ENCODE assay signal across 9 mouse cellular contexts in genomic region chr19:37877511-37878167, GRCm38 (mm10).
A peak's percentile ranks its signal among the peaks of the same experiment; 100 is the strongest.
DNase-seq lines count a peak whose midpoint lies in the region; ATAC-seq and TF ChIP-seq lines count a peak whose summit lies in the region.
"Had no signal": no experiment of that assay in that cellular context is flagged by ENCODE, and none has a peak within 500 bp of the region (broad histone marks: within the 10 kb centered on the region; RNA-seq: fewer than 3 reads in every experiment).

No protein-coding gene starts in this region.

- H3K4me2 ChIP-seq in lung, embryonic 14.5 days: 0 out of 2 replicates have a peak overlapping the region, but pooled peaks have one; percentile 5
- peak overlapping the region; percentile 40 for H3K4me2 ChIP-seq in hindbrain, embryonic 13.5 days
- H3K4me2 ChIP-seq in stomach, embryonic 15.5 days: peak overlapping the region; percentile 3; the same call in 1 of the 2 replicates
- H3K4me2 ChIP-seq: liver, embryonic 13.5 days had no signal

- DNase-seq in lung, embryonic 14.5 days: no peak
- no peak for DNase-seq in lung, adult 18-20 months
- peak; percentile 37 to 74 for DNase-seq in kidney, postnatal 36 days
- DNase-seq in cerebellum, adult 2 months: no peak
- DNase-seq in right cerebral cortex, postnatal 10 days (ENCODE audit: low spot score in 2 of 2): no peak
- DNase-seq in lung, postnatal 25 days (ENCODE audit: low spot score): no peak
- DNase-seq: liver, embryonic 13.5 days had no signal

- no peaks in the 10 kb centered on the region for H3K9me3 ChIP-seq in lung, embryonic 14.5 days (ENCODE audit: low read depth, low read length)
- no peaks in the 10 kb centered on the region for H3K9me3 ChIP-seq in hindbrain, embryonic 13.5 days
- H3K9me3 ChIP-seq in stomach, embryonic 15.5 days: no peaks in the 10 kb centered on the region
- H3K9me3 ChIP-seq: liver, embryonic 13.5 days had no signal

- H3K36me3 ChIP-seq in lung, embryonic 14.5 days (ENCODE audit: insufficient read depth): no peaks in the 10 kb centered on the region
- no peaks in the 10 kb centered on the region for H3K36me3 ChIP-seq in hindbrain, embryonic 13.5 days
- no peaks in the 10 kb centered on the region for H3K36me3 ChIP-seq in stomach, embryonic 15.5 days
- H3K36me3 ChIP-seq: liver, embryonic 13.5 days had no signal

- H3K4me1 ChIP-seq in lung, embryonic 14.5 days (ENCODE audit: insufficient read depth): no peaks in the 10 kb centered on the region
- H3K4me1 ChIP-seq in hindbrain, embryonic 13.5 days (replicated peaks): peaks cover 16% of the 10 kb centered on the region
- H3K4me1 ChIP-seq in stomach, embryonic 15.5 days: no peaks in the 10 kb centered on the region
- H3K4me1 ChIP-seq in cerebellum, adult 2 months (ENCODE audit: control insufficient read depth, insufficient read depth, low read length): no peaks in the 10 kb centered on the region

- H3K27ac ChIP-seq in lung, embryonic 14.5 days (ENCODE audit: low read depth): no peak overlapping the region
- no peak overlapping the region for H3K27ac ChIP-seq in hindbrain, embryonic 13.5 days
- H3K27ac ChIP-seq in stomach, embryonic 15.5 days: no peak overlapping the region
- H3K27ac ChIP-seq in cerebellum, adult 2 months (ENCODE audit: insufficient read depth, low read length): no peak overlapping the region
- H3K27ac ChIP-seq: liver, embryonic 13.5 days had no signal

- WGBS in lung, embryonic 14.5 days: 8% methylated on average over 20 of the region's 20 CpGs
- WGBS in hindbrain, embryonic 13.5 days: 6% methylated on average over 20 of the region's 20 CpGs
- WGBS in stomach, embryonic 15.5 days: 14% methylated on average over 20 of the region's 20 CpGs
- WGBS in cerebellum, adult 2 months: 7% methylated on average over 20 of the region's 20 CpGs

- no peak overlapping the region for H3K9ac ChIP-seq in lung, embryonic 14.5 days
- H3K9ac ChIP-seq in hindbrain, embryonic 13.5 days: no peak overlapping the region
- no peak overlapping the region for H3K9ac ChIP-seq in stomach, embryonic 15.5 days
- H3K9ac ChIP-seq: liver, embryonic 13.5 days had no signal

- peaks cover 27% of the 10 kb centered on the region for H3K27me3 ChIP-seq in lung, embryonic 14.5 days (ENCODE audit: insufficient read depth, low read length)
- peaks cover 70% of the 10 kb centered on the region for H3K27me3 ChIP-seq in hindbrain, embryonic 13.5 days
- H3K27me3 ChIP-seq in stomach, embryonic 15.5 days (replicated peaks): peaks cover 14% of the 10 kb centered on the region
- peaks cover 2% of the 10 kb centered on the region; the same call in 1 of the 2 replicates for H3K27me3 ChIP-seq in cerebellum, adult 2 months (ENCODE audit: control insufficient read depth, insufficient read depth, low read length)

- TF ChIP-seq CTCF in lung, embryonic 14.5 days (IDR thresholded peaks at IDR 0.05; ENCODE audit: low read depth): no peak
- TF ChIP-seq CTCF in cerebellum, adult 2 months (IDR thresholded peaks at IDR 0.05; ENCODE audit: borderline replicate concordance, insufficient read depth, low read depth, low read length): no peak

- ATAC-seq in lung, embryonic 14.5 days (ENCODE audit: insufficient read depth): no peak
- ATAC-seq in hindbrain, embryonic 13.5 days (ENCODE audit: low FRiP score): no peak
- ATAC-seq in stomach, embryonic 15.5 days (ENCODE audit: insufficient read depth, low FRiP score, low read depth): no peak

- TF ChIP-seq POLR2A in cerebellum, adult 2 months (IDR thresholded peaks at IDR 0.05; ENCODE audit: borderline replicate concordance, insufficient read depth, low read length): no peak

- no peak overlapping the region for H3K4me3 ChIP-seq in lung, embryonic 14.5 days (ENCODE audit: low read depth, low read length)
- 0 out of 2 replicates have a peak overlapping the region, but pooled peaks have one; percentile 15 for H3K4me3 ChIP-seq in hindbrain, embryonic 13.5 days
- H3K4me3 ChIP-seq in stomach, embryonic 15.5 days (replicated peaks): no peak overlapping the region
- H3K4me3 ChIP-seq in cerebellum, adult 2 months (replicated peaks; ENCODE audit: insufficient read depth, low read depth, low read length): no peak overlapping the region
- H3K4me3 ChIP-seq: liver, embryonic 13.5 days had no signal

Comparison
In these comparisons a context has a peak if more than half of its experiments do, and no peak if none do; other contexts are left out.
1. DNase-seq: peak in kidney, postnatal 36 days (2 of 2); none in lung, embryonic 14.5 days (single experiment), lung, adult 18-20 months (0 of 2), cerebellum, adult 2 months (0 of 2), right cerebral cortex, postnatal 10 days (0 of 2) and lung, postnatal 25 days (single experiment).
2. Peak in every context shown above with its lines, with median percentiles within 50 percentile points of each other: H3K4me2 ChIP-seq.